Mouse (Mus musculus) midbrain, postnatal 0 days (tissue): ENCODE data around the gene Pcsk2. TPM values are rescaled to one million over a fixed set of nuclear protein-coding genes. Genes with fewer than 3 reads are reported as not detected.

Source experiments
- ATAC-seq: fragments of 200-750 bp; cut with Nextera tagmentation; 2 replicates; pipeline ENCODE4 v1.8.0; 2017; ENCODE audit warnings: moderate number of reproducible peaks, mild to moderate bottlenecking, moderate TSS enrichment, moderate library complexity; ENCODE audit not compliant: low FRiP score
- DNase-seq: peaks from one replicate; pipeline ENCODE4 v3.0.0-alpha.2; 2015; ENCODE audit warnings: low spot score
- H3K27ac ChIP-seq: fragments of 300-500 bp; sonication (generic); 2 replicates; pipeline ENCODE4 v1.5.1; 2014; ENCODE audit warnings: low read depth, mild to moderate bottlenecking, low read length, mixed read lengths
- H3K27me3 ChIP-seq: fragments of 300-500 bp; sonication (generic); 2 replicates; pipeline ENCODE4 v1.6.1; 2014; ENCODE audit warnings: low read length, control low read depth, mixed read lengths; ENCODE audit not compliant: insufficient read depth
- H3K36me3 ChIP-seq: fragments of 300-500 bp; sonication (generic); 2 replicates; pipeline ENCODE4 v1.6.1; 2014; ENCODE audit warnings: low read length, control low read depth, mixed read lengths; ENCODE audit not compliant: insufficient read depth
- H3K4me1 ChIP-seq: fragments of 300-500 bp; sonication (generic); 2 replicates; pipeline ENCODE4 v1.6.1; 2014; ENCODE audit warnings: mild to moderate bottlenecking, control low read depth, antibody characterized with exemption, low read length, mixed read lengths; ENCODE audit not compliant: insufficient read depth
- H3K4me2 ChIP-seq: fragments of 300-500 bp; sonication (generic); 2 replicates; pipeline ENCODE4 v1.6.1; 2014; ENCODE audit warnings: low read depth, mild to moderate bottlenecking, low read length, mixed read lengths; ENCODE audit not compliant: poor library complexity, severe bottlenecking
- H3K4me3 ChIP-seq: fragments of 300-500 bp; sonication (generic); 2 replicates; pipeline ENCODE4 v1.5.1; 2014; ENCODE audit warnings: low read depth, mild to moderate bottlenecking, low read length, moderate library complexity
- H3K9ac ChIP-seq: fragments of 300-500 bp; sonication (generic); replicated peaks from 2 replicates; pipeline ENCODE4 v1.6.1; 2014; ENCODE audit warnings: mild to moderate bottlenecking, low read length, moderate library complexity, mixed read lengths; ENCODE audit not compliant: poor library complexity, severe bottlenecking
- H3K9me3 ChIP-seq: fragments of 300-500 bp; sonication (generic); 2 replicates; pipeline ENCODE4 v1.6.1; 2016; ENCODE audit warnings: low read length, control low read depth
- CTCF ChIP-seq: IDR thresholded peaks from 2 replicates; pipeline ENCODE4 v1.5.1; 2016; ENCODE audit warnings: antibody characterized with exemption, mild to moderate bottlenecking
- WGBS: fragments of 180-500 bp; shearing (Covaris S2); extraction: QIAGEN DNeasy Blood & Tissue Kit; methylation state at CpG from one replicate; pipeline ENCODE4 v1.1.7; 2014; 5-methylcytosine and 5-hydroxymethylcytosine counted together
- polyA plus RNA-seq: library from polyadenylated mRNA; unstranded; fragments of >200 nt; fragmentation: Nextera tagmentation; extraction: Ambion mirVana; gene quantifications from 2 replicates; pipeline ENCODE4 v1.2.1, GENCODE M21; 2015
- total RNA-seq: library from RNA; depleted of rRNA; stranded (reverse); fragments of >200 nt; gene quantifications from 2 replicates; pipeline ENCODE4 v1.2.3, GENCODE M21; 2014

Pcsk2 gene
- total and polyA plus RNA-seq, 2 experiments from 2014 or later: 38.3 to 60.8 TPM

DNA sequence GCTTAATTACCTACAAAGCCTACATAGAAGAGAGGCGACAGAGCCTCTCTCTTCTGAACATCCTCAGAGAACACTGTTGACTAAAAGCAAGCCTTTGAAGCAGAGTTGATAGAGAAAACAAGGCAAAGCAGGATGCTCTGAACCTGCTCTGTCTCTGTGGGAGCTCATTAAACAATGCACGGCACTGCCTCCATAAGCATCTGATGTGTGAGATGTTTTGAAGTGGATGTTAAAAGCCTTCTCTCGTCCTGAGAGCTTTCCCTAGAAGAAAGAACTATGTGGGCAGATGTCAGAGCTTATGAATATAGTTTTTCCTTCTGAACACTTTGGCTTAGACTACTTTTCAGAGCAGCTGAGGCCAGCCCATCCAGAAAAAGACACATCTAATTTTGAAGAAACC is 145.3 kb downstream of the Pcsk2 start:
- no peak for DNase-seq
- no peak overlapping the region for H3K4me3 ChIP-seq
- peaks cover 4% of the 10 kb centered on the region; the same call in 1 of the 2 replicates for H3K9me3 ChIP-seq
- no peak overlapping the region for H3K27ac ChIP-seq
- no peaks in the 10 kb centered on the region for H3K27me3 ChIP-seq
- ATAC-seq: no peak
- peaks cover 11% of the 10 kb centered on the region for H3K36me3 ChIP-seq
- H3K4me2 ChIP-seq: no peak overlapping the region
- no peak for TF ChIP-seq CTCF
- H3K4me1 ChIP-seq: no peaks in the 10 kb centered on the region
- no peak overlapping the region for H3K9ac ChIP-seq
- WGBS: 45% methylated on average over 3 of the region's 3 CpGs

DNA sequence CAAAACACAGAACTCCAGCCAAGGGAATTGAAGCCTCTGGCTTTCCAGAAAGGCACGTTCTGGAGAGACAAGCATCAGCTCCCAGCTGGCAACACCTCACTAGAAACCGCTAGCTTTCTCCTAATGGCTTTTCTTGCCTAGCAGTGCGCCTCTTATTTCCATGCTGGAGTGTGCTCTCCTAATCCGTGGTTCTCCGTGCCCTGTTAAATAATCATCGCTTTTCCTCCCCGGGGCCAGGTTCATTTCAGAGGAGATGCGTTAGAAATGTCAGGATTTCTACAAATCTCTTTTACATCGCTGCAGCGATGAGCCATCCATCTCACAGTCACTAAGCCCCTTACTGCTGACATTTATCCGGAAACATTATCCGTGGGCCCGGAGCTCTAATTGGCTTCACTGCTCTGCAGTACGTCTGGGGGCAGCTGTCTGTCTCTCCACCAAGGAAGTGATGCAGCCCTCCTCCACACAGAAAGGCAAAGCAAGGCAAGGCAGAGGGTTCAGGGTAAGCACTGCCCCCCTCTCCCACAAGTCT is 150.1 kb downstream of the Pcsk2 start:
- H3K27ac ChIP-seq: peak overlapping the region; percentile 78
- H3K4me2 ChIP-seq: peak overlapping the region; percentile 15
- peaks cover 4% of the 10 kb centered on the region; the same call in 1 of the 2 replicates for H3K9me3 ChIP-seq
- H3K9ac ChIP-seq: no peak overlapping the region
- peaks cover 11% of the 10 kb centered on the region for H3K36me3 ChIP-seq
- no peak overlapping the region for H3K4me3 ChIP-seq
- H3K4me1 ChIP-seq: no peaks in the 10 kb centered on the region
- 34% methylated on average over 14 of the region's 14 CpGs for WGBS
- peak; percentile 74 for ATAC-seq
- peak; percentile 48 for DNase-seq
- H3K27me3 ChIP-seq: no peaks in the 10 kb centered on the region
- no peak for TF ChIP-seq CTCF

DNA sequence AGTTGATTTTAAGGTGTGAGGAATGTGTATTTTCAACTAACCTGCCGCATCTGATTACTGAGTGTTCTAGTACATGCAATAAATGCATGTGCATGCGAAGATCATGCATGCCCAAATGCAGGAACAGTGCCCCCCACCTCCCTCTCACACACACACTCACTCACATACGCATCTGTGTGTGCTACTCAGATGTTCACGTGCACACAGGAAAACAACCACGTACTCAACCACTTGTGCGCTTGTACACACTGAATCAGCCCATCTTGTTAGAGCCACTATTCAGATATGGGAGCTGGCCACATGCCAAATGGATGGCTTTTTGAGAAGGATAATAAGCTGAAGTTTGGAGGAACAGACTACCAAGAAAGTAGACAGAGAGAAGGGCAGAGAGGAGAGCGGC is 150.7 kb downstream of the Pcsk2 start:
- Histone ChIP-seq H3K4me3 (no peak overlapping the region), H3K27ac (peak overlapping the region; percentile 78), H3K36me3 (peaks cover 11% of the 10 kb centered on the region), H3K4me1 (no peaks in the 10 kb centered on the region), H3K9me3 (peaks cover 4% of the 10 kb centered on the region; the same call in 1 of the 2 replicates), H3K27me3 (no peaks in the 10 kb centered on the region), H3K4me2 (peak overlapping the region; percentile 15; the same call in 1 of the 2 replicates), H3K9ac (no peak overlapping the region)
- 78% methylated on average over 7 of the region's 7 CpGs for WGBS
- peak; percentile 4; the same call in 1 of the 2 replicates for ATAC-seq
- no peak for TF ChIP-seq CTCF
- no peak for DNase-seq

DNA sequence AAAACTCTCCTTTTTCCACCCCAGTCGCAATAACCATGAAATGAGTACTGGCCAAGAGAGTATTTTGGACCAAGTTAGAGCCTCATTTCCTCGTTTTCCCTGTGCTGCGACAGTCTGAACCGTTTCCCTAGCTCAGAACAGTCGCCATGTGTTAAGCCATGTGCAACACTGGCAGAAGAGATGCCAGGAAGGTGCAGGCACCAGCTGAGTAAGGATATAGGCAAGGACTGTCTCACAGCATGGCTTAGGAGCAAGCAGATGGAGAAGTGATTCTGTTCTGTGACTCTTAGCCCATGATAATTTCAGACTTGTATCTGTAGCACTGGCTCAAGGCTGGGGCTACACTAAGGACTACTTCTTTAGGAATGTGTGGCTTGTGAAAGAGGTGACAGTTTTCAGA is 155.2 kb downstream of the Pcsk2 start:
- H3K27me3 ChIP-seq: no peaks in the 10 kb centered on the region
- H3K36me3 ChIP-seq: no peaks in the 10 kb centered on the region
- TF ChIP-seq CTCF: no peak
- no peak overlapping the region for H3K27ac ChIP-seq
- 78% methylated on average over 5 of the region's 5 CpGs for WGBS
- no peaks in the 10 kb centered on the region for H3K4me1 ChIP-seq
- ATAC-seq (no peak), DNase-seq (peak; percentile 44)
- H3K9me3 ChIP-seq: no peaks in the 10 kb centered on the region
- no peak overlapping the region for H3K4me2 ChIP-seq
- no peak overlapping the region for H3K4me3 ChIP-seq
- H3K9ac ChIP-seq: no peak overlapping the region

DNA sequence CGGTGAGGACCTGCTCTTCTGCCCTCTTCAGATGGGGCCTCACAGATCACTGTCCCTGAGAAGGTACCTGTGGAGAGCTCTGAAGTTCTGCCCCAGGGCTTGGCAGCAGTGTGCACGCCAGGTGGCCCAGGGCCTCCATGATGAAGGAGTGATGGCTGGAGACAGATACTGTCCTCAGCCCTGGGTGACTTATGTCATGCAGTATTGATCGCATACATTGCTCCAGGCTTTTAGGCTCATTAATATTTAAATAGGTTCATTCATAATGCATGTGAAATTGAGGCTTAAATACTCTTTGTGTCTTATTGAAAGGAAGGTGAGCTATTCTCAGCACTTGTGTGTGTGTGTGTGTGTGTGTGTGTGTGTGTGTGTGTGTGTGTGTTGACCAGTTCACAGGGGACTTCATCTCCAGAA is 157.0 kb downstream of the Pcsk2 start:
- H3K9me3 ChIP-seq: no peaks in the 10 kb centered on the region
- no peak overlapping the region for H3K4me2 ChIP-seq
- H3K4me3 ChIP-seq: no peak overlapping the region
- no peak overlapping the region for H3K27ac ChIP-seq
- H3K27me3 ChIP-seq: no peaks in the 10 kb centered on the region
- TF ChIP-seq CTCF: no peak
- DNase-seq (no peak), ATAC-seq (peak; percentile 41; the same call in 1 of the 2 replicates)
- H3K4me1 ChIP-seq: no peaks in the 10 kb centered on the region
- no peaks in the 10 kb centered on the region for H3K36me3 ChIP-seq
- 41% methylated on average over 3 of the region's 3 CpGs for WGBS
- no peak overlapping the region for H3K9ac ChIP-seq

DNA sequence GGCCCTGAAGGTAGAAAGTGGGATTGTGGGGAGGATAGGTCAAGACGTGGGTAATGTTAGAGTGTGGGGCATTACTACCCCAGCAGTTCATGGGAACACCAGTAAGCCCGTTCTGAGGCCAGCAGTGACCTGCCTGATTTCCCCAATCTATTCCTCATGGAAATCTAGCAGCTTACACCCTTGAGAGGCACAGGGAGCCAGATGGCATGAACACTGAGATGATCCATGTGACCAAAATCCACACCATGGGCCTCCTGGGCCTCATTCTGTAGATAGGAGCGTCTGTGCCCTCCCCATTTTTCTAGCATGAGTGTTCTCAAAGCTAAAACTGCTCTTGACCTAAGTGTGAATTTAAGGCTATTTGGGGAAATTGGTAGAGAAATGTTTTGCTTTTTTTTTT is 162.2 kb downstream of the Pcsk2 start:
- ATAC-seq (no peak), DNase-seq (no peak)
- H3K36me3 ChIP-seq: no peaks in the 10 kb centered on the region
- WGBS: 79% methylated on average over 3 of the region's 3 CpGs
- no peaks in the 10 kb centered on the region for H3K9me3 ChIP-seq
- no peak overlapping the region for H3K4me2 ChIP-seq
- no peak overlapping the region for H3K9ac ChIP-seq
- no peak overlapping the region for H3K4me3 ChIP-seq
- no peaks in the 10 kb centered on the region for H3K27me3 ChIP-seq
- TF ChIP-seq CTCF: no peak
- H3K27ac ChIP-seq: no peak overlapping the region
- no peaks in the 10 kb centered on the region for H3K4me1 ChIP-seq
